Mouse (Mus musculus) erythroblast, embryonic 14.5 days (primary cell): Measurements from ENCODE around the gene Gon7. TPM values are rescaled to one million over a fixed set of nuclear protein-coding genes. Genes with fewer than 3 reads are reported as not detected.

Experiments used
- H3K27me3 ChIP-seq: 2 replicates; pipeline ENCODE4 v1.6.1; 2012; ENCODE audit warnings: inconsistent platforms; ENCODE audit not compliant: control insufficient read depth
- H3K36me3 ChIP-seq: 2 replicates; pipeline ENCODE4 v1.6.1; 2012; ENCODE audit warnings: mild to moderate bottlenecking, inconsistent platforms; ENCODE audit not compliant: control insufficient read depth
- H3K4me1 ChIP-seq: 2 replicates; pipeline ENCODE4 v1.6.1; 2012; ENCODE audit warnings: inconsistent platforms; ENCODE audit not compliant: control insufficient read depth
- H3K4me3 ChIP-seq: replicated peaks from 2 replicates; pipeline ENCODE3; 2012; ENCODE audit warnings: moderate library complexity, mild to moderate bottlenecking, inconsistent platforms
- H3K9me3 ChIP-seq: 2 replicates; pipeline ENCODE4 v1.6.1; 2012; ENCODE audit warnings: low read length, inconsistent platforms, mixed read lengths; ENCODE audit not compliant: control insufficient read depth
- GATA1 ChIP-seq: IDR thresholded peaks from 2 replicates; pipeline ENCODE4 v1.6.1; 2012; ENCODE audit warnings: low read length, inconsistent platforms, mixed read lengths
- TAL1 ChIP-seq: IDR thresholded peaks from 3 replicates; pipeline ENCODE4 v1.6.1; 2012; ENCODE audit warnings: low read length, inconsistent platforms, mixed read lengths
- polyA plus RNA-seq: library from polyadenylated mRNA; stranded (reverse); fragments of >175 nt; gene quantifications from 2 replicates; pipeline ENCODE4 v1.2.3, GENCODE M21; 2012

Gene Gon7
- polyA plus RNA-seq, 1 experiment = 1.2 TPM

GRCm38 (mm10) chr12:102703921-102704408, 53.6 kb downstream of the Gon7 start:
- TF ChIP-seq GATA1 (no peak), TAL1 (no peak)

GRCm38 (mm10) chr12:102703441-102703840, 54.2 kb downstream of the Gon7 start:
- TF ChIP-seq TAL1 (no peak), GATA1 (no peak)
- H3K27me3 ChIP-seq = peaks cover 30% of the 10 kb centered on the region
- H3K36me3 ChIP-seq = no peaks in the 10 kb centered on the region
- no peak overlapping the region for H3K4me3 ChIP-seq
- no peaks in the 10 kb centered on the region for H3K9me3 ChIP-seq
- H3K4me1 ChIP-seq = peaks cover 47% of the 10 kb centered on the region

More at GRCm38 (mm10) chr12:102703921-102704408, 53.6 kb downstream of the Gon7 start:
- Histone ChIP-seq H3K9me3 (no peaks in the 10 kb centered on the region), H3K4me1 (peaks cover 42% of the 10 kb centered on the region), H3K27me3 (peaks cover 30% of the 10 kb centered on the region), H3K4me3 (peak overlapping the region; percentile 70), H3K36me3 (no peaks in the 10 kb centered on the region)

Other genes with a start within 250 kb of the Gon7 start
- 4.6 and 8.0 TPM in 2 replicates for gene Chga, start 202.8 kb downstream of the Gon7 start, polyA plus RNA-seq
- 0.17 and 0.24 TPM in 2 replicates for gene Itpk1, start 52.9 kb downstream of the Gon7 start, polyA plus RNA-seq
- gene Moap1, start 14.1 kb downstream of the Gon7 start, polyA plus RNA-seq = 0.09 TPM in 1 of 2 replicates, not detected in the other
- 0.13 and 0.16 TPM in 2 replicates for gene Tmem251, start 14.0 kb downstream of the Gon7 start, polyA plus RNA-seq
- 0.55 TPM in 1 of 2 replicates, not detected in the other for gene Gm28051, start within 50 bp of the Gon7 start, polyA plus RNA-seq
- gene Ubr7, start 164 bp upstream of the Gon7 start, polyA plus RNA-seq = 1.8 TPM in 2 replicates
- gene Gm20604, start 869 bp upstream of the Gon7 start, polyA plus RNA-seq = 0.29 and 0.33 TPM in 2 replicates
- 0.10 and 0.17 TPM in 2 replicates for gene Btbd7, start 120.7 kb upstream of the Gon7 start, polyA plus RNA-seq
- not detected in 2 replicates for gene Cox8c, start 141.5 kb upstream of the Gon7 start, polyA plus RNA-seq
- gene Unc79, start 191.1 kb upstream of the Gon7 start, polyA plus RNA-seq = 0.01 TPM in 1 of 2 replicates, not detected in the other